Mouse (Mus musculus): ENCODE measurements at regions not wholly inside any gene's neighbourhood (a gene's known extent, or its start where the extent isn't known, plus 50 kb on each side); places are given as distances from the start of the nearest gene placed in this dataset.

GRCm38 (mm10) chr13:70190978-70191377, 388.8 kb downstream of the Med10 start:
- TF ChIP-seq CTCF (IDR thresholded peaks at IDR 0.05) (no peak), EP300 (IDR thresholded peaks at IDR 0.05) (no peak)

Measured in lung, postnatal 0 days (tissue).